Mouse (Mus musculus) layer of hippocampus, adult 9-10 months (tissue): ENCODE measurements around the gene Ptprcap.

Source experiments
- DNase-seq: peaks from one replicate; pipeline ENCODE4 v3.0.0; 2022; ENCODE audit warnings: low spot score

The Ptprcap gene

GRCm38 (mm10) chr19:4147782-4148490, 5.5 kb upstream of the Ptprcap start:
- DNase-seq: no peak

GRCm38 (mm10) chr19:4148491-4148806, 5.0 kb upstream of the Ptprcap start, which contains the start of gene Coro1b:
TSS of gene Coro1b (plus strand) at chr19:4148619.
- DNase-seq: peak; percentile 82

GRCm38 (mm10) chr19:4148819-4149218, 4.6 kb upstream of the Ptprcap start:
- DNase-seq: no peak

- DNase-seq: no peak
These were observed 4.1 kb upstream of the Ptprcap start for GRCm38 (mm10) chr19:4149283-4149682.

GRCm38 (mm10) chr19:4149764-4150461, 3.5 kb upstream of the Ptprcap start:
- DNase-seq: no peak

- DNase-seq: no peak
These were observed 2.6 kb upstream of the Ptprcap start for GRCm38 (mm10) chr19:4150567-4151487.

GRCm38 (mm10) chr19:4151488-4151860, 1.9 kb upstream of the Ptprcap start:
- DNase-seq: no peak

GRCm38 (mm10) chr19:4151898-4152297, 1.5 kb upstream of the Ptprcap start:
- DNase-seq: no peak

GRCm38 (mm10) chr19:4152445-4153231, 766 bp upstream of the Ptprcap start:
- no peak for DNase-seq

- DNase-seq: no peak
These were observed 1.2 kb downstream of the Ptprcap start for GRCm38 (mm10) chr19:4154437-4155222.

GRCm38 (mm10) chr19:4155223-4156072, 2.0 kb downstream of the Ptprcap start:
- no peak for DNase-seq

GRCm38 (mm10) chr19:4156073-4156579, 2.7 kb downstream of the Ptprcap start:
- DNase-seq: no peak

- no peak for DNase-seq
These were observed 3.4 kb downstream of the Ptprcap start for GRCm38 (mm10) chr19:4156771-4157170.

- DNase-seq: no peak
These were observed 5.6 kb downstream of the Ptprcap start for GRCm38 (mm10) chr19:4159049-4159448.

- peak; percentile 96 for DNase-seq
These were observed 9.5 kb downstream of the Ptprcap start, which contains the start of gene Rps6kb2 for GRCm38 (mm10) chr19:4162646-4163542. TSS of gene Rps6kb2 (minus strand) at chr19:4163354.

- no peak for DNase-seq
These were observed 10.1 kb downstream of the Ptprcap start for GRCm38 (mm10) chr19:4163543-4163887.

GRCm38 (mm10) chr19:4164100-4164499, 10.7 kb downstream of the Ptprcap start:
- DNase-seq: no peak

- DNase-seq: no peak
These were observed 11.3 kb downstream of the Ptprcap start for GRCm38 (mm10) chr19:4164721-4165120.
